Mouse (Mus musculus): ENCODE data around the gene Castor2. TPM values are rescaled to one million over a fixed set of nuclear protein-coding genes. Genes with fewer than 3 reads are reported as not detected.
A peak's percentile ranks its signal among the peaks of the same experiment; 100 is the strongest.

Castor2 gene
- total RNA-seq, 1 experiment from 2014 or later: 1.2 TPM

- no peak for ATAC-seq (replicated peaks in 1 of 2; ENCODE audit: insufficient read depth in 1 of 2, low FRiP score in 2 of 2, low TSS enrichment in 1 of 2, low read depth in 1 of 2, poor library complexity in 2 of 2, severe bottlenecking in 2 of 2)
Measured at GRCm38 (mm10) chr5:134139429-134139828, 39.9 kb downstream of the Castor2 start.

DNA sequence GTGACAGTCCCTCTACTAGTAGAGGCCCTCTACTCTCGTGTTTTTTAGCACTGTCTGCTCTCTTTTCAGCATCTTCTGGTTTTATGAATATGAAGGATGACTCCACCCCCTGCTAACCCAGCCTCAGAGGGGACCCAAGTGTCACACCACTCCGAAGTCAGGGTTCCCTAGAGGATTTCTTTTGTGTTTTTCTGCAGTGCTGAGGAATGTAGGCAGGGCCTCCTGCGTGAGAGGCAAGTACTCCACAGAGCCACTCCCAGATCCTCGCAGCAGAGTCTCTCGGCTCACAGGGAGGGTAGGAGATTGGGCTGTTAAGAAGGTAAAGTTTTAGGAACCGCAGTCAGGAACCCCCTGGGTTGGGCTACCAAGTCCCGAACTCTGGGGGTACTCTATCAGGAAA is 41.7 kb downstream of the Castor2 start:
- no peak for ATAC-seq (replicated peaks in 1 of 2; ENCODE audit: insufficient read depth in 1 of 2, low FRiP score in 2 of 2, low TSS enrichment in 1 of 2, low read depth in 1 of 2, poor library complexity in 2 of 2, severe bottlenecking in 2 of 2)

- ATAC-seq (replicated peaks in 1 of 2; ENCODE audit: insufficient read depth in 1 of 2, low FRiP score in 2 of 2, low TSS enrichment in 1 of 2, low read depth in 1 of 2, poor library complexity in 2 of 2, severe bottlenecking in 2 of 2): 0 out of 4 replicates have a peak, but pooled peaks of 1 of the 2 experiments have one; percentile 2
Measured at GRCm38 (mm10) chr5:134142381-134142780, 42.9 kb downstream of the Castor2 start.

GRCm38 (mm10) chr5:134144986-134145385 is 45.5 kb downstream of the Castor2 start:
- no peak for ATAC-seq (replicated peaks in 1 of 2; ENCODE audit: insufficient read depth in 1 of 2, low FRiP score in 2 of 2, low TSS enrichment in 1 of 2, low read depth in 1 of 2, poor library complexity in 2 of 2, severe bottlenecking in 2 of 2)

DNA sequence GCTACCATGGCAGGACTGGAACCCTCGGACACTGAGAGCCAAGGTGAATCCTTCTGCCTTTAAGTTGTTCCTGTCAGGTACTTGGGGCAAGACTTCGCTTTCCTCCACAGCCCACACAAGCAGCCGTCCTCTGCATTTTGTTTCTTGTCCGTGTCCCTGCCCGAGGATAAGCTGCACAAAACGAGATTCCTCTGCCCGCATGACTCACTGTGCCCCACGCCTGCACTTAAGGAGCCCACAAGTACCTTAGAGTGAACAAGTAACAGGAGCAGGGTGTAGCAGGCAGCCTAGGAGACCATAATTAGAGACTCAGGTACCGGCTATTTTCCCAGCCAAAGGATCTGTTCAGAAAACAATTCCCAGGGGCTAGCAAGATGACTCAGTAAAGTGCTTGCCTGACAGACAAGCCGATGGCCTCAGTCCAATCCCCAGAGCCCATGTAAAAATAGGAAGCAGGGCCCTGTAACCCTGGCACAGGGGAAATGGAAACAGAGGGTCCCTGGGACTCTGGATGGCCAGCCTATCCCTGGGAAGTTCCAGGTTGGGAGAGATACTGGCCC is 47.8 kb downstream of the Castor2 start:
- ATAC-seq (replicated peaks in 1 of 2; ENCODE audit: insufficient read depth in 1 of 2, low FRiP score in 2 of 2, low TSS enrichment in 1 of 2, low read depth in 1 of 2, poor library complexity in 2 of 2, severe bottlenecking in 2 of 2): no peak

- ATAC-seq (replicated peaks in 1 of 2; ENCODE audit: insufficient read depth in 1 of 2, low FRiP score in 2 of 2, low TSS enrichment in 1 of 2, low read depth in 1 of 2, poor library complexity in 2 of 2, severe bottlenecking in 2 of 2): no peak
Measured at GRCm38 (mm10) chr5:134148153-134148552, 48.6 kb downstream of the Castor2 start.

GRCm38 (mm10) chr5:134151895-134152294 is 52.4 kb downstream of the Castor2 start:
- ATAC-seq (replicated peaks in 1 of 2; ENCODE audit: insufficient read depth in 1 of 2, low FRiP score in 2 of 2, low TSS enrichment in 1 of 2, low read depth in 1 of 2, poor library complexity in 2 of 2, severe bottlenecking in 2 of 2): no peak

- ATAC-seq (replicated peaks in 1 of 2; ENCODE audit: insufficient read depth in 1 of 2, low FRiP score in 2 of 2, low TSS enrichment in 1 of 2, low read depth in 1 of 2, poor library complexity in 2 of 2, severe bottlenecking in 2 of 2): no peak
Measured at GRCm38 (mm10) chr5:134155916-134156466, 56.5 kb downstream of the Castor2 start.

- ATAC-seq (replicated peaks in 1 of 2; ENCODE audit: insufficient read depth in 1 of 2, low FRiP score in 2 of 2, low TSS enrichment in 1 of 2, low read depth in 1 of 2, poor library complexity in 2 of 2, severe bottlenecking in 2 of 2): no peak
Measured at GRCm38 (mm10) chr5:134164688-134165087, 65.2 kb downstream of the Castor2 start.

GRCm38 (mm10) chr5:134166642-134167041 is 67.1 kb downstream of the Castor2 start:
- no peak; a peak in 1 of 4 replicates for ATAC-seq (replicated peaks in 1 of 2; ENCODE audit: insufficient read depth in 1 of 2, low FRiP score in 2 of 2, low TSS enrichment in 1 of 2, low read depth in 1 of 2, poor library complexity in 2 of 2, severe bottlenecking in 2 of 2)

GRCm38 (mm10) chr5:134168033-134168432 is 68.5 kb downstream of the Castor2 start:
- ATAC-seq (replicated peaks in 1 of 2; ENCODE audit: insufficient read depth in 1 of 2, low FRiP score in 2 of 2, low TSS enrichment in 1 of 2, low read depth in 1 of 2, poor library complexity in 2 of 2, severe bottlenecking in 2 of 2): no peak

DNA sequence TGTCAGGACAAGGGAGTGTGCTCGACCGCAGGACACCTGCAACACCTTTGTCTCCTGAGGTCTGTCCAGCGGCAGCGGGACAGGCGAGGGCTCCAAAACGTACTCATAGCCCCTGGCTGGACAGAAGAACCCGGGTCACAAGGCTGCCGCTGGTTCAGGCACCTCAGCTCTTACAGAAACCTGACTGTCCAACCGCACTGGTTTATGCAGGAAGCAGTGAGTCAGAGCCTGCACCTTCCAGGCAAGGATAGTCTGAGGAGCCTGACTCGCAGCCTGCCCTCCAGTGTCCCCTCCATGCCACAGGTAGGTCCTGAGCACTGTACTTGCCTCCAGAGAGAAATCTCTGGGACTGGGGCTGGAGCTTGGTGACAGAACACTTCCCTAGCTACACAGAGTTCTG is 69.7 kb downstream of the Castor2 start:
- ATAC-seq (replicated peaks in 1 of 2; ENCODE audit: insufficient read depth in 1 of 2, low FRiP score in 2 of 2, low TSS enrichment in 1 of 2, low read depth in 1 of 2, poor library complexity in 2 of 2, severe bottlenecking in 2 of 2): no peak

- ATAC-seq (replicated peaks in 1 of 2; ENCODE audit: insufficient read depth in 1 of 2, low FRiP score in 2 of 2, low TSS enrichment in 1 of 2, low read depth in 1 of 2, poor library complexity in 2 of 2, severe bottlenecking in 2 of 2): no peak
Measured at GRCm38 (mm10) chr5:134170167-134170566, 70.7 kb downstream of the Castor2 start.

DNA sequence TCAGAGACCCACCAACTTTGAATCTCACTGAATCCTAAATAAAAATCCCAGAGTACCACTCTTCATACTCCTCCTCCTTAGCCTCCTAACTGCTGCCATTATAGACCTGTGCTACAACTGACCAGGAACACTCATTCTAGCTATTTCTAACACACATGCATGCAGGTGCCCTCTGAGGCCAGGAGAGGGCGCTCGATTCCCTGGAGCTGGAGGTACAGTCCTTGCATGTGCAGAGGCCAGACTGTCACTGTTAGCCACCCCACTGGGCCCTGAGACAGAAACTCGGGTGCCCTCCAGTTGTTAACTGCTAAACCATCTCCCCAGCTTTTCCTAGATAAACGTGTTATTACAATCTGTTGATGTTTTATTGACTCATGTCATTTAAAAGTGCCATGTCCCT is 73.7 kb downstream of the Castor2 start:
- peak; percentile 51 to 60; a peak in 1 of 4 replicates for ATAC-seq (replicated peaks in 1 of 2; ENCODE audit: insufficient read depth in 1 of 2, low FRiP score in 2 of 2, low TSS enrichment in 1 of 2, low read depth in 1 of 2, poor library complexity in 2 of 2, severe bottlenecking in 2 of 2)

- ATAC-seq (replicated peaks in 1 of 2; ENCODE audit: insufficient read depth in 1 of 2, low FRiP score in 2 of 2, low TSS enrichment in 1 of 2, low read depth in 1 of 2, poor library complexity in 2 of 2, severe bottlenecking in 2 of 2): no peak
Measured at GRCm38 (mm10) chr5:134175696-134176095, 76.2 kb downstream of the Castor2 start.

- ATAC-seq (replicated peaks in 1 of 2; ENCODE audit: insufficient read depth in 1 of 2, low FRiP score in 2 of 2, low TSS enrichment in 1 of 2, low read depth in 1 of 2, poor library complexity in 2 of 2, severe bottlenecking in 2 of 2): peak; percentile 89 to 90
Measured at GRCm38 (mm10) chr5:134176169-134176881, 76.8 kb downstream of the Castor2 start, which contains the start of gene Rcc1l. Rcc1l (minus strand) TSS chr5:134176774.

- no peak for ATAC-seq (replicated peaks in 1 of 2; ENCODE audit: insufficient read depth in 1 of 2, low FRiP score in 2 of 2, low TSS enrichment in 1 of 2, low read depth in 1 of 2, poor library complexity in 2 of 2, severe bottlenecking in 2 of 2)
Measured at GRCm38 (mm10) chr5:134178536-134178935, 79.0 kb downstream of the Castor2 start.

DNA sequence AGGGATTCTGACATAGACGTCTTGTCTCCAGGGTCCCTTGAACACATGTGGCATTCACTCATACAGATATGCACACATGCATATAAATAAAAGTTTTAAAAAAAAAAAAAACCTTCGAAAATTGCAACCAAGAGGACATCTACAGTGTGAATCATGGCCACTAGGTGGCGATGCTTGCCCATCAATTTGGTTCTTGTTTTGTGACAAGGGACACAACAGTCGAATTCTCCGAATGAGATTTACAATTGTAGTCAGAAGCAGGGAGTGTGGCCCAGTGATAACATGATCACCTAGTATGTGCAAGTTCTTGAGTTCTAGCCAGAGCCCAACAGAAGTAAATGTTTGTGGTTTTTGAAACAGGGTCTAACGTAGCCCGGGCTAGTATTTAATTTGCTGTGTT is 80.4 kb downstream of the Castor2 start:
- ATAC-seq (replicated peaks in 1 of 2; ENCODE audit: insufficient read depth in 1 of 2, low FRiP score in 2 of 2, low TSS enrichment in 1 of 2, low read depth in 1 of 2, poor library complexity in 2 of 2, severe bottlenecking in 2 of 2): peak; percentile 13 to 30; a peak in 1 of 4 replicates
